Mouse (Mus musculus) embryonic fibroblast, embryonic 13.5 days (primary cell): ENCODE measurements at regions not wholly inside any gene's neighbourhood (a gene's known extent, or its start where the extent isn't known, plus 50 kb on each side); places are given as distances from the start of the nearest gene placed in this dataset.

Source experiments
- H3K27ac ChIP-seq: 2 replicates; pipeline ENCODE4 v1.5.1; 2012; ENCODE audit warnings: low read length, control low read depth, inconsistent platforms; ENCODE audit not compliant: insufficient read depth
- H3K4me1 ChIP-seq: 2 replicates; pipeline ENCODE4 v1.6.1; 2011; ENCODE audit warnings: low read length; ENCODE audit not compliant: control insufficient read depth, insufficient read depth
- H3K4me3 ChIP-seq: 2 replicates; pipeline ENCODE4 v1.5.1; 2011; ENCODE audit warnings: mild to moderate bottlenecking, control low read depth, low read length; ENCODE audit not compliant: insufficient read depth
- CTCF ChIP-seq: IDR thresholded peaks from 2 replicates; pipeline ENCODE4 v1.5.1; 2011; ENCODE audit warnings: mild to moderate bottlenecking, control low read depth, low read length, moderate library complexity, borderline replicate concordance; ENCODE audit not compliant: insufficient read depth
- POLR2A ChIP-seq: IDR thresholded peaks from 2 replicates; pipeline ENCODE4 v1.6.1; 2011; ENCODE audit warnings: low read depth, mild to moderate bottlenecking, control low read depth, low read length, moderate library complexity

GRCm38 (mm10) chr13:113486368-113486955 is 131.9 kb downstream of the Snx18 start:
- Histone ChIP-seq H3K4me1 (peaks cover 6% of the 10 kb centered on the region), H3K4me3 (no peak overlapping the region), H3K27ac (no peak overlapping the region)
- TF ChIP-seq CTCF (no peak), POLR2A (no peak)

- no peak overlapping the region for H3K4me3 ChIP-seq
- H3K4me1 ChIP-seq: peaks cover 6% of the 10 kb centered on the region
These were observed 132.9 kb downstream of the Snx18 start for GRCm38 (mm10) chr13:113485511-113485910.

GRCm38 (mm10) chr13:113484159-113484762 is 134.1 kb downstream of the Snx18 start:
- no peak for TF ChIP-seq CTCF
- TF ChIP-seq POLR2A: no peak
- H3K4me3 ChIP-seq: no peak overlapping the region
- H3K27ac ChIP-seq: no peak overlapping the region
- peaks cover 4% of the 10 kb centered on the region for H3K4me1 ChIP-seq

More at GRCm38 (mm10) chr13:113485511-113485910, 132.9 kb downstream of the Snx18 start:
- TF ChIP-seq POLR2A (no peak), CTCF (no peak)
- no peak overlapping the region for H3K27ac ChIP-seq

GRCm38 (mm10) chr13:113482911-113483310 is 135.5 kb downstream of the Snx18 start:
- Histone ChIP-seq H3K4me3 (no peak overlapping the region), H3K4me1 (peaks cover 4% of the 10 kb centered on the region), H3K27ac (no peak overlapping the region)
- no peak for TF ChIP-seq POLR2A
- TF ChIP-seq CTCF: no peak

GRCm38 (mm10) chr13:113477901-113478510 is 140.4 kb downstream of the Snx18 start:
- H3K27ac ChIP-seq: no peak overlapping the region
- TF ChIP-seq POLR2A: no peak
- no peak for TF ChIP-seq CTCF
- H3K4me1 ChIP-seq: no peaks in the 10 kb centered on the region
- H3K4me3 ChIP-seq: no peak overlapping the region

- no peaks in the 10 kb centered on the region for H3K4me1 ChIP-seq
- no peak overlapping the region for H3K27ac ChIP-seq
- H3K4me3 ChIP-seq: no peak overlapping the region
- no peak for TF ChIP-seq CTCF
- TF ChIP-seq POLR2A: no peak
These were observed 147.4 kb downstream of the Snx18 start for GRCm38 (mm10) chr13:113470822-113471557.

- H3K4me3 ChIP-seq: no peak overlapping the region
- H3K27ac ChIP-seq: no peak overlapping the region
- H3K4me1 ChIP-seq: no peaks in the 10 kb centered on the region
- TF ChIP-seq POLR2A: no peak
- no peak for TF ChIP-seq CTCF
These were observed 153.9 kb downstream of the Snx18 start for GRCm38 (mm10) chr13:113464190-113465064.

GRCm38 (mm10) chr13:113463420-113463819 is 154.9 kb downstream of the Snx18 start:
- TF ChIP-seq CTCF: no peak
- TF ChIP-seq POLR2A: no peak
- Histone ChIP-seq H3K4me1 (no peaks in the 10 kb centered on the region), H3K27ac (no peak overlapping the region), H3K4me3 (no peak overlapping the region)

GRCm38 (mm10) chr13:113454490-113455295 is 161.7 kb downstream of the BC067074 start:
- Histone ChIP-seq H3K27ac (no peak overlapping the region), H3K4me1 (no peaks in the 10 kb centered on the region)
- no peak for TF ChIP-seq CTCF
- TF ChIP-seq POLR2A: no peak

More at GRCm38 (mm10) chr13:113454490-113455295, 161.7 kb downstream of the BC067074 start:
- H3K4me3 ChIP-seq: no peak overlapping the region
